Mouse (Mus musculus): ENCODE results near the gene Atcay.

DNA sequence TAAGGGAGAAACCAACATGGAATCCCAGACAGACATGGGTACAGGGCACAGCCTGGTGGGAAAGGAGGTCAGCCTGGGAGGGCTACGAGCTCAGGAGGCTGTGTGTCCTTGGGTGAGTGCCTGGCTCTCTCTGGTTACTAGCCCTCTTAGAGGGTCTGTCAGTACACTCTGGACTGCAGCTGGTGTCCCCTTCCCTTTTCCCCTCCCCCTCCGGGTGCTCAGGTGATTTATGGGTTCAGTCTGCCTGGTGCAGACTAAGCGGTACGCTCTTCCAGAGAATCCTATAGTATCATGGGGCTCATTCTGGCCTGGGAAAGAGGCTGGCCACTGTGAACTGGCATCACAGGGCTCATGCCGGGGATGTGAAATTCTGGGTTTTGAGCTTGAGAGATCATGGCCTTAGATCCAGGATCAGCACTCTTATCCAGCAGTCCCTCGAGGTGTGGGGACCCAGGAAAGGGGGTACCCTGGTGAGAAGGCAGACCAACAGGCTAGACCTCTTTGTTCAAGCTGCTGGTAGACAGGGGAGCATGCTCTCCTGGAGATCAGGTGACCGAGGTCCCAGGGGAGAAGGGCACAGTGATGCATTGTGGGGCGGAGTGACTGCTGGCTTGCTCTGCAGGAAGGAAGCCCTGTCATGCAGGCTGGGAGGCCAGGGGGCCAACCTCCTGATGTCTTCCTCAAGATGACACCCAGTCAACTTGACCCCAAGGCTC, 68.9 kb downstream of the Atcay start:
- no peak for TF ChIP-seq TAL1 (IDR thresholded peaks at IDR 0.05; ENCODE audit: low read length)
- no peak for TF ChIP-seq GATA1 (IDR thresholded peaks at IDR 0.05; ENCODE audit: low read length)

Data from erythroblast, embryonic 14.5 days (primary cell).